Mouse (Mus musculus) neural tube, embryonic 13.5 days (tissue): ENCODE results near the gene St14. TPM values are rescaled to one million over a fixed set of nuclear protein-coding genes. Genes with fewer than 3 reads are reported as not detected.
"Not testable (repeated sequence)": the region's sequence is repeated elsewhere in the genome, so short reads cannot be mapped to it uniquely, and the experiment has no call there.

Source experiments
- ATAC-seq: fragments of 200-750 bp; cut with Nextera tagmentation; 2 replicates; pipeline ENCODE4 v1.8.0; 2017; ENCODE audit warnings: low read depth, mild to moderate bottlenecking, moderate TSS enrichment, moderate library complexity
- H3K27ac ChIP-seq: fragments of 300-500 bp; sonication (generic); replicated peaks from 2 replicates; pipeline ENCODE4 v1.5.1; 2015; ENCODE audit warnings: moderate library complexity, mild to moderate bottlenecking, inconsistent platforms
- H3K27me3 ChIP-seq: fragments of 300-500 bp; sonication (generic); 2 replicates; pipeline ENCODE4 v1.6.1; 2015; ENCODE audit warnings: mild to moderate bottlenecking, inconsistent platforms
- H3K36me3 ChIP-seq: fragments of 300-500 bp; sonication (generic); 2 replicates; pipeline ENCODE4 v1.6.1; 2015; ENCODE audit warnings: mild to moderate bottlenecking, inconsistent platforms
- H3K4me1 ChIP-seq: fragments of 300-500 bp; sonication (generic); replicated peaks from 2 replicates; pipeline ENCODE4 v1.6.1; 2015; ENCODE audit warnings: inconsistent platforms
- H3K4me2 ChIP-seq: fragments of 300-500 bp; sonication (generic); 2 replicates; pipeline ENCODE4 v1.6.1; 2015; ENCODE audit warnings: inconsistent platforms, mild to moderate bottlenecking, moderate library complexity
- H3K4me3 ChIP-seq: fragments of 300-500 bp; sonication (generic); 2 replicates; pipeline ENCODE4 v1.5.1; 2015; ENCODE audit warnings: mild to moderate bottlenecking, inconsistent platforms
- H3K9ac ChIP-seq: fragments of 300-500 bp; sonication (generic); 2 replicates; pipeline ENCODE4 v1.6.1; 2015; ENCODE audit warnings: moderate library complexity, mild to moderate bottlenecking, inconsistent platforms
- H3K9me3 ChIP-seq: fragments of 300-500 bp; sonication (generic); 2 replicates; pipeline ENCODE4 v1.6.1; 2016; ENCODE audit warnings: inconsistent platforms
- WGBS: fragments of 180-500 bp; shearing (Covaris S2); methylation state at CpG from one replicate; pipeline ENCODE4 v1.1.7; 2015; 5-methylcytosine and 5-hydroxymethylcytosine counted together
- polyA plus RNA-seq: library from polyadenylated mRNA; unstranded; fragments of >200 nt; fragmentation: Nextera tagmentation; extraction: Ambion mirVana; gene quantifications from 2 replicates; pipeline ENCODE4 v1.2.1, GENCODE M21; 2015

The St14 gene
- polyA plus RNA-seq, 1 experiment from 2014 or later = 0.39 TPM

- no peak for ATAC-seq
- no peaks in the 10 kb centered on the region for H3K27me3 ChIP-seq
- no peak overlapping the region for H3K4me3 ChIP-seq
- WGBS = 86% methylated on average over 7 of the region's 7 CpGs
- no peak overlapping the region for H3K4me2 ChIP-seq
- peaks cover 3% of the 10 kb centered on the region; the same call in 1 of the 2 replicates for H3K36me3 ChIP-seq
- H3K27ac ChIP-seq = no peak overlapping the region
- H3K4me1 ChIP-seq = no peaks in the 10 kb centered on the region
- H3K9ac ChIP-seq = no peak overlapping the region
- no peaks in the 10 kb centered on the region for H3K9me3 ChIP-seq
Observed at GRCm38 (mm10) chr9:31073797-31074196, 57.9 kb downstream of the St14 start.

- no peaks in the 10 kb centered on the region for H3K4me1 ChIP-seq
- no peak overlapping the region for H3K9ac ChIP-seq
- H3K9me3 ChIP-seq = no peaks in the 10 kb centered on the region
- no peak for ATAC-seq
- no peak overlapping the region for H3K4me2 ChIP-seq
- H3K27ac ChIP-seq = no peak overlapping the region
- no peaks in the 10 kb centered on the region for H3K27me3 ChIP-seq
- H3K4me3 ChIP-seq = no peak overlapping the region
- WGBS = 95% methylated on average over 5 of the region's 5 CpGs
- peaks cover 8% of the 10 kb centered on the region for H3K36me3 ChIP-seq
Observed at GRCm38 (mm10) chr9:31072256-31072655, 59.4 kb downstream of the St14 start.

- Histone ChIP-seq H3K9me3 (no peaks in the 10 kb centered on the region), H3K4me1 (no peaks in the 10 kb centered on the region), H3K27me3 (no peaks in the 10 kb centered on the region), H3K4me3 (no peak overlapping the region), H3K4me2 (no peak overlapping the region), H3K27ac (no peak overlapping the region), H3K9ac (no peak overlapping the region), H3K36me3 (peaks cover 20% of the 10 kb centered on the region)
- no peak for ATAC-seq
- 94% methylated on average over 8 of the region's 8 CpGs for WGBS
Observed at GRCm38 (mm10) chr9:31070706-31071105, 60.9 kb downstream of the St14 start.

GRCm38 (mm10) chr9:31058723-31059122, 72.9 kb downstream of the St14 start:
- Histone ChIP-seq H3K27ac (no peak overlapping the region), H3K4me1 (no peaks in the 10 kb centered on the region), H3K9me3 (no peaks in the 10 kb centered on the region), H3K9ac (no peak overlapping the region), H3K4me3 (no peak overlapping the region), H3K27me3 (no peaks in the 10 kb centered on the region), H3K4me2 (no peak overlapping the region), H3K36me3 (peaks cover 37% of the 10 kb centered on the region)
- WGBS = 87% methylated on average over 2 of the region's 2 CpGs
- ATAC-seq = no peak

- H3K27me3 ChIP-seq, H3K4me2 ChIP-seq, H3K27ac ChIP-seq, ATAC-seq, H3K4me3 ChIP-seq, H3K9ac ChIP-seq, H3K36me3 ChIP-seq, H3K9me3 ChIP-seq, H3K4me1 ChIP-seq: not testable (repeated sequence)
- 92% methylated on average over 6 of the region's 6 CpGs for WGBS
Observed at GRCm38 (mm10) chr9:31051509-31051908, 80.1 kb downstream of the St14 start.

GRCm38 (mm10) chr9:31050208-31050607, 81.4 kb downstream of the St14 start:
- Histone ChIP-seq H3K4me1 (no peaks in the 10 kb centered on the region), H3K4me2 (no peak overlapping the region), H3K4me3 (no peak overlapping the region), H3K27me3 (no peaks in the 10 kb centered on the region), H3K9me3 (no peaks in the 10 kb centered on the region), H3K9ac (no peak overlapping the region), H3K36me3 (peaks cover 6% of the 10 kb centered on the region; the same call in 1 of the 2 replicates), H3K27ac (no peak overlapping the region)
- no peak for ATAC-seq
- 96% methylated on average over 5 of the region's 5 CpGs for WGBS

Other genes starting within 250 kb of the St14 start
- 7.8 and 8.8 TPM in 2 replicates for gene Adamts15, start 209.4 kb downstream of the St14 start, polyA plus RNA-seq
- gene Adamts8, start 189.3 kb downstream of the St14 start, polyA plus RNA-seq = 1.0 and 1.5 TPM in 2 replicates
- gene Zbtb44, start 101.2 kb downstream of the St14 start, polyA plus RNA-seq = 3.9 and 4.7 TPM in 2 replicates
- 370 and 394 TPM in 2 replicates for gene Aplp2, start 80.0 kb upstream of the St14 start, polyA plus RNA-seq
- 6.1 and 7.5 TPM in 2 replicates for gene Prdm10, start 148.7 kb upstream of the St14 start, polyA plus RNA-seq